Mouse (Mus musculus) forebrain, embryonic 16.5 days (tissue): ENCODE results near the gene Sult2b1. TPM values are rescaled to one million over a fixed set of nuclear protein-coding genes. Genes with fewer than 3 reads are reported as not detected.
A peak's percentile ranks its signal among the peaks of the same experiment; 100 is the strongest.

Experiments used
- ATAC-seq: fragments of 200-750 bp; cut with Nextera tagmentation; 2 replicates; pipeline ENCODE4 v1.8.0; 2017; ENCODE audit warnings: mild to moderate bottlenecking, moderate library complexity
- H3K27ac ChIP-seq: fragments of 300-500 bp; sonication (generic); 2 replicates; pipeline ENCODE4 v1.5.1; 2014; ENCODE audit warnings: low read length, control low read depth
- H3K27me3 ChIP-seq: fragments of 300-500 bp; sonication (generic); replicated peaks from 2 replicates; pipeline ENCODE4 v1.6.1; 2014; ENCODE audit warnings: low read length; ENCODE audit not compliant: control insufficient read depth, insufficient read depth
- H3K36me3 ChIP-seq: fragments of 300-500 bp; sonication (generic); 2 replicates; pipeline ENCODE4 v1.6.1; 2014; ENCODE audit not compliant: control insufficient read depth, insufficient read depth
- H3K4me1 ChIP-seq: fragments of 300-500 bp; sonication (generic); replicated peaks from 2 replicates; pipeline ENCODE4 v1.6.1; 2014; ENCODE audit warnings: low read length; ENCODE audit not compliant: control insufficient read depth, insufficient read depth
- H3K4me2 ChIP-seq: fragments of 300-500 bp; sonication (generic); 2 replicates; pipeline ENCODE4 v1.6.1; 2014; ENCODE audit warnings: mild to moderate bottlenecking, low read length, control low read depth
- H3K4me3 ChIP-seq: fragments of 300-500 bp; sonication (generic); replicated peaks from 2 replicates; pipeline ENCODE4 v1.5.1; 2014; ENCODE audit warnings: mild to moderate bottlenecking, low read length, control low read depth
- H3K9ac ChIP-seq: fragments of 300-500 bp; sonication (generic); replicated peaks from 2 replicates; pipeline ENCODE4 v1.6.1; 2014; ENCODE audit warnings: low read depth, low read length, control low read depth
- H3K9me3 ChIP-seq: fragments of 300-500 bp; sonication (generic); 2 replicates; pipeline ENCODE4 v1.6.1; 2016; ENCODE audit warnings: low read length; ENCODE audit not compliant: control insufficient read depth
- WGBS: fragments of 180-500 bp; shearing (Covaris S2); extraction: QIAGEN DNeasy Blood & Tissue Kit; methylation state at CpG from one replicate; pipeline ENCODE4 v1.1.7; 2014; 5-methylcytosine and 5-hydroxymethylcytosine counted together
- polyA plus RNA-seq: library from polyadenylated mRNA; unstranded; fragments of >200 nt; fragmentation: Nextera tagmentation; extraction: Ambion mirVana; gene quantifications from 2 replicates; pipeline ENCODE4 v1.2.1, GENCODE M21; 2015

Gene Sult2b1
- polyA plus RNA-seq, 1 experiment from 2014 or later: 7.1 TPM

DNA sequence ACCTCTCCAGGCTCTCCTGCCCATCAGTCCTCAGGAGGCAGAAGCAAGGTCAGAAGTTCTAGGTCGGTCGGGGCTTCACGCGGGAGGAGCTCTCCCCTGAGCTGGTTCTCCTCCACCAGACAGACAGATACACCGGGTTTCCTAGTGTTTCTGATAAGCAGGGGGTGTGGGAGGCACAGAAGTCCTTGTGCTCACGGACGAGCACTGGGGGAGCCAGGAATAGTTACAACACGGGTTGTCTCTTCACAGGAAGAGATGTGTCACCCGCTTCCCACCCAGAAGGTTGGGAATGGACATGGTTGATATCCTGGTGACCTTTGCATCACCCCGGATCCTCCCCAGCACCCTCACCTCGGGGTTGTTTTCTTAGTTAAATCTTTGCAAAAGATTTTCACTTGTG, 94.7 kb downstream of the Sult2b1 start:
- Histone ChIP-seq H3K9me3 (no peaks in the 10 kb centered on the region), H3K27ac (no peak overlapping the region), H3K4me2 (no peak overlapping the region), H3K9ac (no peak overlapping the region), H3K4me3 (no peak overlapping the region), H3K36me3 (no peaks in the 10 kb centered on the region), H3K4me1 (no peaks in the 10 kb centered on the region), H3K27me3 (no peaks in the 10 kb centered on the region)
- ATAC-seq: no peak
- WGBS: 83% methylated on average over 11 of the region's 11 CpGs

- Histone ChIP-seq H3K27ac (no peak overlapping the region), H3K4me1 (no peaks in the 10 kb centered on the region), H3K4me2 (no peak overlapping the region), H3K36me3 (no peaks in the 10 kb centered on the region), H3K9me3 (no peaks in the 10 kb centered on the region), H3K27me3 (no peaks in the 10 kb centered on the region), H3K4me3 (no peak overlapping the region), H3K9ac (no peak overlapping the region)
- 70% methylated on average over 6 of the region's 6 CpGs for WGBS
- no peak for ATAC-seq
These were observed 95.4 kb downstream of the Sult2b1 start for GRCm38 (mm10) chr7:45689099-45689498.

DNA sequence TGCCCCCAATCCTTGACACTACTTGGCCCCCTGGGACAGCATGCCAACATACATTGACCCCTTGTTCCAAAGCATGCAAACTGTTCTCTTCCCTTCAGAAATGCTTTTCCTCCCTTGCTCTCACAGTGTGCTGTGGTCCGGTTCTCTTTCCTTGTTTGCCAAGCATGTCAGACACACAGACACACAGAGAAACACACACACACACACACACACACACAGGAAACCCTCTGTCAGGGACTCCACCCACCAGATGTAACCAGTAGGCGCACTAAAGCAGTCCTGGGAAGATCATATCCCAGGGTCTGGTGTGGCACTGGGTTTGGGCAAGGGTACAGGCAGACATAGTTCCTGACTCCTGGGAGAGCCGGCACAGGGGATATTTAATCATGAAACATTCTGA, 97.6 kb downstream of the Sult2b1 start:
- H3K4me3 ChIP-seq: no peak overlapping the region
- H3K36me3 ChIP-seq: no peaks in the 10 kb centered on the region
- no peak overlapping the region for H3K4me2 ChIP-seq
- H3K9me3 ChIP-seq: no peaks in the 10 kb centered on the region
- ATAC-seq: no peak
- no peak overlapping the region for H3K9ac ChIP-seq
- WGBS: 77% methylated on average over 3 of the region's 3 CpGs
- peaks cover 7% of the 10 kb centered on the region for H3K4me1 ChIP-seq
- H3K27ac ChIP-seq: no peak overlapping the region
- H3K27me3 ChIP-seq: no peaks in the 10 kb centered on the region

DNA sequence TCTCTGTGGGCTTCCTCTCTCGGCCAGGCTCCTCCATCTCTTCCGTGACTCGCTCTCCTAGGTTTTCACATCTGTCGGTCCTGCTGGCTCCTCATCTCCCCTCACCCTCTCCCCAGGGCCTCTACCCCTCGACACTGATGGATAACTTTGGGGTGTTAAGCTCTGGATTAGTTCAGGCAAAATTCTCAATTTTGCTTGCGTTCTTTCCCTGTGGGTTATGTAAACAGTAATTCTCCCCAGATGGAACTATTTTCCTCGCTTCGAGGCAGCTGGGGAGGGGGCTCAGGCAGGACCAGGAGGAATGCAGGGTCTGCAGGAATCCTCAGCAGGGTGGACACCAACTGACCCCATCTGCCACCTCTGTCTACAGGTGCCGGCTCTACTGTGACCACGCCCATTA, 98.7 kb downstream of the Sult2b1 start:
- H3K4me3 ChIP-seq: no peak overlapping the region
- H3K9ac ChIP-seq: no peak overlapping the region
- H3K9me3 ChIP-seq: no peaks in the 10 kb centered on the region
- H3K4me1 ChIP-seq: peaks cover 7% of the 10 kb centered on the region
- no peaks in the 10 kb centered on the region for H3K36me3 ChIP-seq
- no peaks in the 10 kb centered on the region for H3K27me3 ChIP-seq
- 71% methylated on average over 10 of the region's 10 CpGs for WGBS
- ATAC-seq: no peak
- H3K27ac ChIP-seq: no peak overlapping the region
- no peak overlapping the region for H3K4me2 ChIP-seq

GRCm38 (mm10) chr7:45683396-45684050, 100.9 kb downstream of the Sult2b1 start, which contains the start of gene Ntn5:
Gene Ntn5, plus strand, starts transcription at chr7:45684022.
- H3K9me3 ChIP-seq: no peaks in the 10 kb centered on the region
- no peaks in the 10 kb centered on the region for H3K36me3 ChIP-seq
- 0 out of 2 replicates have a peak within 1 kb of the TSS, but pooled peaks have one; percentile 29 for H3K9ac ChIP-seq
- ATAC-seq: no peak
- H3K4me1 ChIP-seq: peaks cover 7% of the 10 kb centered on the region
- 77% methylated on average over 7 of the region's 7 CpGs for WGBS
- H3K27me3 ChIP-seq: no peaks in the 10 kb centered on the region
- H3K27ac ChIP-seq: no peak within 1 kb of the TSS
- H3K4me3 ChIP-seq: no peak within 1 kb of the TSS
- no peak within 1 kb of the TSS for H3K4me2 ChIP-seq

GRCm38 (mm10) chr7:45682144-45683126, 102.0 kb downstream of the Sult2b1 start:
- Histone ChIP-seq H3K27me3 (no peaks in the 10 kb centered on the region), H3K9me3 (no peaks in the 10 kb centered on the region), H3K36me3 (no peaks in the 10 kb centered on the region), H3K27ac (peak overlapping the region; percentile 46; the same call in 1 of the 2 replicates), H3K9ac (no peak overlapping the region), H3K4me2 (peak overlapping the region; percentile 29), H3K4me3 (peak overlapping the region; percentile 5; the same call in 1 of the 2 replicates), H3K4me1 (peaks cover 7% of the 10 kb centered on the region)
- 29% methylated on average over 14 of the region's 14 CpGs for WGBS
- ATAC-seq: peak; percentile 86

GRCm38 (mm10) chr7:45681046-45681736, 103.3 kb downstream of the Sult2b1 start:
- H3K4me1 ChIP-seq: peaks cover 7% of the 10 kb centered on the region
- no peaks in the 10 kb centered on the region for H3K36me3 ChIP-seq
- H3K27ac ChIP-seq: no peak overlapping the region
- H3K27me3 ChIP-seq: no peaks in the 10 kb centered on the region
- H3K9ac ChIP-seq: no peak overlapping the region
- no peaks in the 10 kb centered on the region for H3K9me3 ChIP-seq
- no peak overlapping the region for H3K4me2 ChIP-seq
- no peak overlapping the region for H3K4me3 ChIP-seq
- no peak for ATAC-seq
- WGBS: 87% methylated on average over 8 of the region's 8 CpGs
